In genomic region chr5:32071314-32071713, GRCm38 (mm10) we compare ENCODE assay signal across 16 mouse cellular contexts.
DNase-seq lines count a peak whose midpoint lies in the region; ATAC-seq and TF ChIP-seq lines count a peak whose summit lies in the region.
"Had no signal": no experiment of that assay in that cellular context is flagged by ENCODE, and none has a peak within 500 bp of the region (broad histone marks: within the 10 kb centered on the region; RNA-seq: fewer than 3 reads in every experiment).

No protein-coding gene starts in this region.

- peak; percentile 6; the same call in 1 of the 2 replicates for TF ChIP-seq CTCF in heart, postnatal 0 days (IDR thresholded peaks at IDR 0.05; ENCODE audit: low read depth)
- TF ChIP-seq CTCF in lung, postnatal 0 days (IDR thresholded peaks at IDR 0.05): 0 out of 2 replicates have a peak, but pooled peaks have one; percentile 7

- no peak for ATAC-seq in heart, postnatal 0 days (ENCODE audit: insufficient read depth, low read depth)
- ATAC-seq in lung, postnatal 0 days: peak; percentile 13; the same call in 1 of the 2 replicates
- ATAC-seq in stomach, embryonic 16.5 days (ENCODE audit: insufficient read depth, low FRiP score): no peak
- ATAC-seq: CD4-positive, CD25-positive, alpha-beta regulatory T cell, adult 4 months; midbrain, embryonic 16.5 days had no signal

- WGBS in heart, postnatal 0 days: 84% methylated on average over 4 of the region's 4 CpGs
- 62% methylated on average over 4 of the region's 4 CpGs for WGBS in lung, postnatal 0 days
- WGBS in limb, embryonic 10.5 days: 68% methylated on average over 4 of the region's 4 CpGs
- WGBS in stomach, embryonic 16.5 days: 62% methylated on average over 4 of the region's 4 CpGs

- H3K9ac ChIP-seq in heart, postnatal 0 days (replicated peaks; ENCODE audit: low read depth, low read length): no peak overlapping the region
- no peak overlapping the region for H3K9ac ChIP-seq in lung, postnatal 0 days (replicated peaks; ENCODE audit: low read depth)
- H3K9ac ChIP-seq in stomach, embryonic 16.5 days (ENCODE audit: low read length): peak overlapping the region; percentile 26
- H3K9ac ChIP-seq: lung, embryonic 14.5 days had no signal

- H3K36me3 ChIP-seq in heart, postnatal 0 days (replicated peaks; ENCODE audit: control insufficient read depth, insufficient read depth, low read length): no peaks in the 10 kb centered on the region
- no peaks in the 10 kb centered on the region for H3K36me3 ChIP-seq in lung, postnatal 0 days (ENCODE audit: insufficient read depth, low read length)
- no peaks in the 10 kb centered on the region for H3K36me3 ChIP-seq in limb, embryonic 10.5 days
- H3K36me3 ChIP-seq in stomach, embryonic 16.5 days (ENCODE audit: control insufficient read depth, insufficient read depth, low read length): no peaks in the 10 kb centered on the region
- H3K36me3 ChIP-seq: forebrain, embryonic 10.5 days had no signal

- no peak for TF ChIP-seq EP300 in heart, postnatal 0 days (IDR thresholded peaks at IDR 0.05; ENCODE audit: low read depth)
- TF ChIP-seq EP300 in lung, postnatal 0 days (IDR thresholded peaks at IDR 0.05): no peak

- no peak overlapping the region for H3K4me3 ChIP-seq in heart, postnatal 0 days (ENCODE audit: low read depth, low read length)
- no peak overlapping the region for H3K4me3 ChIP-seq in lung, postnatal 0 days (ENCODE audit: low read depth, low read length)
- H3K4me3 ChIP-seq in limb, embryonic 10.5 days: no peak overlapping the region
- no peak overlapping the region for H3K4me3 ChIP-seq in stomach, embryonic 16.5 days (replicated peaks; ENCODE audit: low read length)
- H3K4me3 ChIP-seq: forebrain, embryonic 10.5 days had no signal

- no peaks in the 10 kb centered on the region for H3K27me3 ChIP-seq in heart, postnatal 0 days (ENCODE audit: control insufficient read depth, insufficient read depth, low read length)
- H3K27me3 ChIP-seq in lung, postnatal 0 days (replicated peaks; ENCODE audit: insufficient read depth, low read length): no peaks in the 10 kb centered on the region
- no peaks in the 10 kb centered on the region for H3K27me3 ChIP-seq in limb, embryonic 10.5 days (ENCODE audit: low read depth, poor library complexity, severe bottlenecking)
- H3K27me3 ChIP-seq in stomach, embryonic 16.5 days (ENCODE audit: control insufficient read depth, insufficient read depth, low read length): no peaks in the 10 kb centered on the region

- no peak overlapping the region for H3K27ac ChIP-seq in heart, postnatal 0 days (ENCODE audit: low read depth)
- H3K27ac ChIP-seq in lung, postnatal 0 days (ENCODE audit: low read length): no peak overlapping the region
- H3K27ac ChIP-seq in limb, embryonic 10.5 days: no peak overlapping the region
- H3K27ac ChIP-seq in stomach, embryonic 16.5 days (ENCODE audit: low read length): peak overlapping the region; percentile 72
- H3K27ac ChIP-seq: forebrain, embryonic 10.5 days had no signal

- no peaks in the 10 kb centered on the region for H3K9me3 ChIP-seq in heart, postnatal 0 days (replicated peaks; ENCODE audit: control insufficient read depth, low read length)
- no peaks in the 10 kb centered on the region for H3K9me3 ChIP-seq in lung, postnatal 0 days (ENCODE audit: low read length)
- H3K9me3 ChIP-seq in limb, embryonic 10.5 days (replicated peaks): no peaks in the 10 kb centered on the region
- no peaks in the 10 kb centered on the region for H3K9me3 ChIP-seq in stomach, embryonic 16.5 days (replicated peaks; ENCODE audit: control insufficient read depth, low read length)
- H3K9me3 ChIP-seq: forebrain, embryonic 10.5 days had no signal

- H3K4me2 ChIP-seq in heart, postnatal 0 days (ENCODE audit: low read depth, low read length): no peak overlapping the region
- no peak overlapping the region for H3K4me2 ChIP-seq in lung, postnatal 0 days (replicated peaks; ENCODE audit: low read depth, low read length)
- no peak overlapping the region for H3K4me2 ChIP-seq in stomach, embryonic 16.5 days (ENCODE audit: low read depth, low read length)
- H3K4me2 ChIP-seq: liver, embryonic 11.5 days; lung, embryonic 14.5 days had no signal

- H3K4me1 ChIP-seq in heart, postnatal 0 days (ENCODE audit: control insufficient read depth, insufficient read depth): peaks cover 5% of the 10 kb centered on the region
- H3K4me1 ChIP-seq in lung, postnatal 0 days (ENCODE audit: insufficient read depth, low read depth, low read length): peaks cover 5% of the 10 kb centered on the region; the same call in 1 of the 2 replicates
- H3K4me1 ChIP-seq in limb, embryonic 10.5 days: peaks cover 8% of the 10 kb centered on the region; the same call in 1 of the 2 replicates
- H3K4me1 ChIP-seq in stomach, embryonic 16.5 days (ENCODE audit: control insufficient read depth, insufficient read depth, low read length): peaks cover 10% of the 10 kb centered on the region; the same call in 1 of the 2 replicates
- H3K4me1 ChIP-seq: forebrain, embryonic 10.5 days had no signal

- intact Hi-C loops in heart, postnatal 36 days (cut with DNase I): no loop called here

- no peak for DNase-seq in heart, postnatal 0 days (ENCODE audit: low spot score)
- no peak for DNase-seq in heart, postnatal 36 days
- DNase-seq in lung, postnatal 0 days (ENCODE audit: low spot score): no peak
- DNase-seq in lung, postnatal 36 days: no peak
- DNase-seq in limb, embryonic 10.5 days (ENCODE audit: low spot score): peak; percentile 30
- DNase-seq in adrenal gland, postnatal 36 days: no peak
- DNase-seq: adrenal gland, postnatal 14 days; cerebellum, postnatal 14 days; heart, postnatal 4 days; kidney, postnatal 25 days; lung, embryonic 14.5 days had no signal
